Mouse (Mus musculus) retina, embryonic 14.5 days (tissue): ENCODE data around the gene Shtn1.

Source experiments
- DNase-seq: peaks from one replicate; pipeline ENCODE4 v3.0.0-alpha.2; 2015; ENCODE audit warnings: low spot score

The Shtn1 gene

GRCm38 (mm10) chr19:59052053-59052452 lies 23.8 kb downstream of the Shtn1 start:
- DNase-seq: no peak

GRCm38 (mm10) chr19:59051622-59052021 lies 24.3 kb downstream of the Shtn1 start:
- DNase-seq: no peak

- no peak for DNase-seq
These were observed 27.0 kb downstream of the Shtn1 start for GRCm38 (mm10) chr19:59048852-59049251.

GRCm38 (mm10) chr19:59047511-59047910 lies 28.4 kb downstream of the Shtn1 start:
- no peak for DNase-seq

- no peak for DNase-seq
These were observed 34.8 kb downstream of the Shtn1 start for GRCm38 (mm10) chr19:59041086-59041485.

GRCm38 (mm10) chr19:59038793-59039192 lies 37.1 kb downstream of the Shtn1 start:
- no peak for DNase-seq

GRCm38 (mm10) chr19:59036811-59037210 lies 39.1 kb downstream of the Shtn1 start:
- DNase-seq: no peak

- no peak for DNase-seq
These were observed 42.7 kb downstream of the Shtn1 start for GRCm38 (mm10) chr19:59033241-59033640.

GRCm38 (mm10) chr19:59030221-59030620 lies 45.7 kb downstream of the Shtn1 start:
- DNase-seq: no peak

GRCm38 (mm10) chr19:59029011-59029410 lies 46.9 kb downstream of the Shtn1 start:
- no peak for DNase-seq

- DNase-seq: no peak
These were observed 47.8 kb downstream of the Shtn1 start for GRCm38 (mm10) chr19:59028130-59028529.

GRCm38 (mm10) chr19:59023876-59024275 lies 52.0 kb downstream of the Shtn1 start:
- no peak for DNase-seq

- DNase-seq: no peak
These were observed 54.3 kb downstream of the Shtn1 start for GRCm38 (mm10) chr19:59021644-59022043.

- DNase-seq: no peak
These were observed 65.1 kb downstream of the Shtn1 start for GRCm38 (mm10) chr19:59010802-59011201.

GRCm38 (mm10) chr19:59006577-59007340 lies 69.1 kb downstream of the Shtn1 start:
- DNase-seq: peak; percentile 65

- no peak for DNase-seq
These were observed 73.1 kb downstream of the Shtn1 start for GRCm38 (mm10) chr19:59002827-59003226.

GRCm38 (mm10) chr19:58981571-58981970 lies 94.3 kb downstream of the Shtn1 start:
- peak; percentile 62 for DNase-seq

GRCm38 (mm10) chr19:58980056-58980440 lies 95.9 kb downstream of the Shtn1 start:
- DNase-seq: no peak

GRCm38 (mm10) chr19:58979436-58980055 lies 96.4 kb downstream of the Shtn1 start:
- DNase-seq: peak; percentile 61

- DNase-seq: peak; percentile 53
These were observed 97.3 kb downstream of the Shtn1 start for GRCm38 (mm10) chr19:58978401-58979171.

GRCm38 (mm10) chr19:58975216-58975863 lies 100.6 kb downstream of the Shtn1 start:
- no peak for DNase-seq

- DNase-seq: no peak
These were observed 101.8 kb downstream of the Shtn1 start for GRCm38 (mm10) chr19:58974126-58974525.
